Mouse (Mus musculus): ENCODE data around the gene Abcg1.
A peak's percentile ranks its signal among the peaks of the same experiment; 100 is the strongest.

DNA sequence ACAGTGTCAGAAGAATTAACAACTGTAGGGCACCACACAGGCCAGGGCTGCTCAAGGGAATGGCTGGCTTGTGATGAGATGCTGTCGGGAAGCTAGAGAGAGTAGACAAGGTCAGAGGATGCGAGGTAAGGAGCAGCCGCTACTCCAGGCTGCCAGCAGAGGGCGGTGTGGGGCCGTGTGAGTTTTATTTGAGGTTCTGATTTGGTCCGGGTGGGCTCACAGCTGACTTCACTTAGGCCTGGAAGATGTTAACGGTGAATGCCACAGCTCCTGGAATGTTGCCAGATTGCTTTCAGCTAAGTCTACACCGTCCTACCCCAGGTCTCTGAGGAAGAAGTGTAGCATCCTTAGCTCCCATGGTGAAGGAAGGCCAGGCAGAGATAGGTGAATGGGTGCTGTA lies 64.5 kb downstream of the Abcg1 start:
- peak; percentile 92 for TF ChIP-seq CTCF (IDR thresholded peaks at IDR 0.05; ENCODE audit: control insufficient read depth, insufficient read depth, insufficient replicate concordance, low read depth, low read length)
- TF ChIP-seq POLR2A (IDR thresholded peaks at IDR 0.05; ENCODE audit: control insufficient read depth, low read depth, low read length): no peak

All from testis, adult 2 months (tissue).